Mouse (Mus musculus): ENCODE results near the gene Txndc12. TPM values are rescaled to one million over a fixed set of nuclear protein-coding genes. Genes with fewer than 3 reads are reported as not detected.

Gene Txndc12
- polyA plus RNA-seq, 1 experiment from 2014 or later: 134 TPM

DNA sequence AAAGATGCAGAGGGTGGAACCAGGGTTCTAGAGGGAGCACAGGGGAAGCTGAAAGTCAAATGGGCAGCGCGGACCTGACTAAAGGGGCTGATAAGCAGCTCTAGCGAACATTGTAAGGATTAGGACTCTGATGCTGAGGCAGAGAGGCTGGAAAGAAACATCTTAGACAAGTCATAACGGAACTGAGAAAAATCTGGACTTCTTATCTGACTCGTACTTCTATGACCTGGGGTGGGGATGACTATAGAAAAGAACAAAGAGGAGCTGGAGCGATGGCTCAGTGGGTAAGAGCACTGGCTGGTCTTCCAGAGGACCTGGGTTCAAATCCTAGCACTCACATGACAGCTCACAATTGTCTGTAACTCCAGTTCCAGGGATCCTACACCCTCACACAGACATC lies 43.5 kb downstream of the Txndc12 start:
- Histone ChIP-seq H3K4me3 (ENCODE audit: low read length) (no peak overlapping the region), H3K9ac (ENCODE audit: low read length) (no peak overlapping the region), H3K27me3 (ENCODE audit: control insufficient read depth, insufficient read depth, low read depth, low read length) (no peaks in the 10 kb centered on the region), H3K4me2 (ENCODE audit: low read depth, low read length) (no peak overlapping the region), H3K9me3 (ENCODE audit: control insufficient read depth, low read length) (no peaks in the 10 kb centered on the region), H3K4me1 (replicated peaks; ENCODE audit: control insufficient read depth, insufficient read depth, low read length) (no peaks in the 10 kb centered on the region), H3K36me3 (ENCODE audit: control insufficient read depth, insufficient read depth, low read length) (no peaks in the 10 kb centered on the region), H3K27ac (ENCODE audit: low read length) (no peak overlapping the region)
- WGBS: 75% methylated on average over 6 of the region's 6 CpGs
- ATAC-seq (ENCODE audit: low read depth): no peak

DNA sequence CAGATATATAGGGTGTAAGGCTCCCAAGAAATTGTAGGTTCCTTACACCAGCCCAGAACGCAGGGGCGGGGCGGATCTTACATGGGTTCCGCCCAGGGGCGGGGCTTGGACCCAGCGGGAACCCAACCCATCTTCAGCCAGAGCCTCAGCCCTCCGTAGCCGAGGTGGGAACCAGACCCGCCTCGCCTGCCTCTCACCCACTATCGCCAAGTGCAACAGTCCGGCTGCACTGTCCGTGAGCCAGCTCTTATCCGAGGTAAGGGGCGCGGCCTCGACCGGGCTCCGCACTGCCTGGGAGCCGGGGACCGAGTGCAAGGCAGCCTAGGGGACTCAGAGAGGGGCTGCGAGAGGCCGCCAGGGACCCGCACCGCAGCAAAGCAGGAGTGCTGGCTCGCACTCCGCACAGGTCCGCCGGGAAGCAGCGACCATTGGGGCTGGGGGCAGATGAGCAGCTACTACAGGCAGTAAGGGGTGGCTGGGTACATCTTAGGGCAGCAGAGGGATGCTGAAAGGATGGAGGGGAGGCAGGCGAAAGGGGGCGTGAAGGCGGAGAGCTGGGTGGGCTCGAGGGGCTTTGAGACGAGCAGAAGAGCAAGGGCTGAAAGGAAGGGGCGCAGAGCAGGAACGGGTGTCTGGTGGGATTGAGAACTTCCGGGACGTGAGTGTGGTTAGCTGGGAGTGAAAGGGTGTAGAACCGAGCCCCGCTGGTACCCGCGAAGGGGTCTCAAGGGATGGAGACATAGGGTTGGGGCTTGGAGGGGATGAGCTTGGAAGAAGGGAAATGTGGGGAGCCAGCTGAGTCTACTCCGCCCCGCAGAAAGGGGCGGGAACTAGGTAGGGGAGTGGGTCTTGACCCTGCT lies 44.8 kb downstream of the Txndc12 start, which contains the start of gene Rab3b:
Rab3b (plus strand) TSS at position 101 of the 860 bp plus-strand sequence.
- no peaks in the 10 kb centered on the region for H3K36me3 ChIP-seq (ENCODE audit: control insufficient read depth, insufficient read depth, low read length)
- WGBS: 1% methylated on average over 46 of the region's 46 CpGs
- peak; percentile 92 for ATAC-seq (ENCODE audit: low read depth)
- peak within 1 kb of the TSS; percentile 94 for H3K4me2 ChIP-seq (ENCODE audit: low read depth, low read length)
- H3K27me3 ChIP-seq (ENCODE audit: control insufficient read depth, insufficient read depth, low read depth, low read length): no peaks in the 10 kb centered on the region
- H3K9me3 ChIP-seq (ENCODE audit: control insufficient read depth, low read length): no peaks in the 10 kb centered on the region
- no peak within 1 kb of the TSS for H3K27ac ChIP-seq (ENCODE audit: low read length)
- H3K9ac ChIP-seq (ENCODE audit: low read length): peak within 1 kb of the TSS; percentile 52; the same call in 1 of the 2 replicates
- H3K4me1 ChIP-seq (replicated peaks; ENCODE audit: control insufficient read depth, insufficient read depth, low read length): no peaks in the 10 kb centered on the region
- H3K4me3 ChIP-seq (ENCODE audit: low read length): peak within 1 kb of the TSS; percentile 54

DNA sequence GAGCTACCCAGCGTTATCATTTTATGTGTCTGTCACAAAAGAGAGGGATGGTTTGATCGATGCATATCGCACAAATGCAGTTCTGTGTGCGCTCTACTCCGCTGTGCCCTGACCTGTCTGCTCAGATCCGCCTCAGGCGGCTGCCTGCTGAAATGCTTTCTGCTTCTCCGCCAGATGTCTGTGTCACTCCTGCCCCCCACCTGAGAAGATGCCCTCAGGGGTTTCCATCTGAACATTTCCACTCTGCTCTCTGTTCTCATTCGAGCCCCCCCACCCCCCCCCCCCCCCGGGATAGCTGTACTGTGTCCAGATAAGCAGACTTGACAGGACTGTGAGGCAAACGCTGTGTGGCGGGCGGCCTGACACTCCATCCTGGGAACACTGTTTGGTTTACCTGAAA lies 49.4 kb downstream of the Txndc12 start:
- H3K36me3 ChIP-seq (ENCODE audit: control insufficient read depth, insufficient read depth, low read length): no peaks in the 10 kb centered on the region
- no peaks in the 10 kb centered on the region for H3K4me1 ChIP-seq (replicated peaks; ENCODE audit: control insufficient read depth, insufficient read depth, low read length)
- H3K27me3 ChIP-seq (ENCODE audit: control insufficient read depth, insufficient read depth, low read depth, low read length): no peaks in the 10 kb centered on the region
- no peak overlapping the region for H3K27ac ChIP-seq (ENCODE audit: low read length)
- ATAC-seq (ENCODE audit: low read depth): no peak
- no peak overlapping the region for H3K4me3 ChIP-seq (ENCODE audit: low read length)
- H3K9ac ChIP-seq (ENCODE audit: low read length): no peak overlapping the region
- no peak overlapping the region for H3K4me2 ChIP-seq (ENCODE audit: low read depth, low read length)
- 49% methylated on average over 12 of the region's 13 CpGs for WGBS
- H3K9me3 ChIP-seq (ENCODE audit: control insufficient read depth, low read length): peaks cover 5% of the 10 kb centered on the region; the same call in 1 of the 2 replicates

DNA sequence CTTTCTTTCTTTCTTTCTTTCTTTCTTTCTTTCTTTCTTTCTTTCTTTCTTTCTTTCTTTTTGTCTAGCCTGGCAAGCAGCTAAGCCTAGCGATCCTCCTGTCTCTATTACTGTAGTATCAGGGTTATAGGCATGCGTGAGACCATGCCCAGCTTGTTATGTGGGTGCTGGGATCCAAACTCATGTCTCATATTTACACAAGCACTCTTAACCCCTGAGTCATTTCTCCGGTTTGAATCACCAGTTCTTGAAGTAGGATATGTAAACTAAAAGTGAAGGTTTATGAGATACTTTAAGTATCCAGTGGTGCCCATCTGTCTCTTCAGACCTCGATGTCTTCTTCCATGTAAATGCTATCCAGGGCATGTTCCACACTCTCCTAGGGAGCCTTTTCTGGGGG lies 53.1 kb downstream of the Txndc12 start:
- no peak for ATAC-seq (ENCODE audit: low read depth)
- H3K36me3 ChIP-seq (ENCODE audit: control insufficient read depth, insufficient read depth, low read length): no peaks in the 10 kb centered on the region
- H3K4me3 ChIP-seq (ENCODE audit: low read length): no peak overlapping the region
- no peak overlapping the region for H3K27ac ChIP-seq (ENCODE audit: low read length)
- no peaks in the 10 kb centered on the region for H3K27me3 ChIP-seq (ENCODE audit: control insufficient read depth, insufficient read depth, low read depth, low read length)
- 47% methylated on average over 4 of the region's 4 CpGs for WGBS
- H3K4me2 ChIP-seq (ENCODE audit: low read depth, low read length): no peak overlapping the region
- no peaks in the 10 kb centered on the region for H3K4me1 ChIP-seq (replicated peaks; ENCODE audit: control insufficient read depth, insufficient read depth, low read length)
- peaks cover 5% of the 10 kb centered on the region; the same call in 1 of the 2 replicates for H3K9me3 ChIP-seq (ENCODE audit: control insufficient read depth, low read length)
- H3K9ac ChIP-seq (ENCODE audit: low read length): no peak overlapping the region

DNA sequence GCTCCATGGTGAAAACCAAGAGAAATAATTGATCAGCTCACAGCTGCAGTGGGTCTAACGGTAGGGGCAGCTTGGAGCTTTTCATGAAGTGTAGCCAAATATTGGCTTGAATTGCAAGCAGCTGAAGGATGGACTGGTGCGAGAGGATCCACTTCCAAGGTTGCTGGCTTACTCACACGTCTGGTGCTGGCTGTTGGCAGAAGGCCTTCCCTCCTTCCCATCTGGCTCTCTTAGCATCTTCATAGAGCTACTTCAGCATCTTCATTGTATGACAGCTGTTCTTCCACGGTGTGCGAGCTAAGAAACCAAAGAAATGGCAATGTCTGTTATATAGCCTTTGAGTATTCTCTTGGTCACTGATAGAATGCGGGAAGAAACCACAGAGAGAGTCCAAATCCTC lies 56.5 kb downstream of the Txndc12 start:
- WGBS: 78% methylated on average over 6 of the region's 6 CpGs
- ATAC-seq (ENCODE audit: low read depth): no peak

DNA sequence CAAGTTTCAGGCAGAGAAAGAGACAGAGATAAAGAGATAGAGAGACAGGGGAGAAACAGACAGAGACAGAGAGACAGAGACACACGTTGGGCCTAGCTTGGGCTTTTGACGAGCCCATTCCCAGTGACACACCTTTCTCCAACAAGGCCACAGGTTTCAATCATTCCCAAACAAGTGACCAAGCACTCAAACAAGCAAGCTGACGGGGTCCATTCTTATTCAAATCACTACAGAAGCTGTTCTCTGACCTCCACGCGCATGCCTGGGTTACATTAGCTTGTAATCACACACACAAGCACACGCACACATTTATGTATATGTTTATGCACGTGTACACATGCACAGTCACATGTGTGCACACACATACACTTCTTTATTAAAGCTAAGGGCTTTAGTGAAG lies 66.0 kb downstream of the Txndc12 start:
- Histone ChIP-seq H3K4me1 (replicated peaks; ENCODE audit: control insufficient read depth, insufficient read depth, low read length) (no peaks in the 10 kb centered on the region), H3K27me3 (ENCODE audit: control insufficient read depth, insufficient read depth, low read depth, low read length) (no peaks in the 10 kb centered on the region), H3K36me3 (ENCODE audit: control insufficient read depth, insufficient read depth, low read length) (no peaks in the 10 kb centered on the region), H3K27ac (ENCODE audit: low read length) (no peak overlapping the region), H3K9ac (ENCODE audit: low read length) (no peak overlapping the region), H3K4me2 (ENCODE audit: low read depth, low read length) (no peak overlapping the region), H3K4me3 (ENCODE audit: low read length) (no peak overlapping the region), H3K9me3 (ENCODE audit: control insufficient read depth, low read length) (no peaks in the 10 kb centered on the region; the same call in 1 of the 2 replicates)
- 77% methylated on average over 7 of the region's 7 CpGs for WGBS
- ATAC-seq (ENCODE audit: low read depth): no peak

More for the DNA sequence above, 56.5 kb downstream of the Txndc12 start:
- no peaks in the 10 kb centered on the region for H3K36me3 ChIP-seq (ENCODE audit: control insufficient read depth, insufficient read depth, low read length)
- H3K9me3 ChIP-seq (ENCODE audit: control insufficient read depth, low read length): peaks cover 5% of the 10 kb centered on the region; the same call in 1 of the 2 replicates
- no peak overlapping the region for H3K4me2 ChIP-seq (ENCODE audit: low read depth, low read length)
- H3K9ac ChIP-seq (ENCODE audit: low read length): no peak overlapping the region
- no peaks in the 10 kb centered on the region for H3K4me1 ChIP-seq (replicated peaks; ENCODE audit: control insufficient read depth, insufficient read depth, low read length)
- no peak overlapping the region for H3K27ac ChIP-seq (ENCODE audit: low read length)
- no peak overlapping the region for H3K4me3 ChIP-seq (ENCODE audit: low read length)
- H3K27me3 ChIP-seq (ENCODE audit: control insufficient read depth, insufficient read depth, low read depth, low read length): no peaks in the 10 kb centered on the region

DNA sequence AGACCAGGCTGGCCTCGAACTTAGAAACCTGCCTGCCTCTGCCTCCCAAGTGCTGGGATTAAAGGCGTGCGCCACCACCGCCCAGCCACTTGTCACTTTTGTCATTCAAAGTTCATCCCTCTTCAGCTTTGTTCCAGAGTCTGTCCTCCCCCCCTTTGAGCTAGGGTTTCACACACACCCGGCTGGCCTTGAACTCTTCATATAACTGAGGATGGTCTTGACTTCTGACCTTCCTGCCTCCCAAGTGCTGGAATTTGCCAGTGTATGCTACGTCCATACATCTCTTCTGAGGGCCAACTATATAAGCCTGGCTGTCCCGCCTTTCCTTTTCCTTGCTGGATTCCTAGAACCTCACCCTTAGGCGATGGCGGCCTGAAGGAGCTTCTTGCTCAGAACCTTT lies 68.5 kb downstream of the Txndc12 start:
- H3K9me3 ChIP-seq (ENCODE audit: control insufficient read depth, low read length): no peaks in the 10 kb centered on the region; the same call in 1 of the 2 replicates
- H3K36me3 ChIP-seq (ENCODE audit: control insufficient read depth, insufficient read depth, low read length): no peaks in the 10 kb centered on the region
- no peak overlapping the region for H3K4me3 ChIP-seq (ENCODE audit: low read length)
- no peaks in the 10 kb centered on the region; the same call in 1 of the 2 replicates for H3K4me1 ChIP-seq (replicated peaks; ENCODE audit: control insufficient read depth, insufficient read depth, low read length)
- 91% methylated on average over 9 of the region's 9 CpGs for WGBS
- no peak for ATAC-seq (ENCODE audit: low read depth)
- no peak overlapping the region for H3K4me2 ChIP-seq (ENCODE audit: low read depth, low read length)
- H3K9ac ChIP-seq (ENCODE audit: low read length): no peak overlapping the region
- no peak overlapping the region for H3K27ac ChIP-seq (ENCODE audit: low read length)
- no peaks in the 10 kb centered on the region for H3K27me3 ChIP-seq (ENCODE audit: control insufficient read depth, insufficient read depth, low read depth, low read length)

DNA sequence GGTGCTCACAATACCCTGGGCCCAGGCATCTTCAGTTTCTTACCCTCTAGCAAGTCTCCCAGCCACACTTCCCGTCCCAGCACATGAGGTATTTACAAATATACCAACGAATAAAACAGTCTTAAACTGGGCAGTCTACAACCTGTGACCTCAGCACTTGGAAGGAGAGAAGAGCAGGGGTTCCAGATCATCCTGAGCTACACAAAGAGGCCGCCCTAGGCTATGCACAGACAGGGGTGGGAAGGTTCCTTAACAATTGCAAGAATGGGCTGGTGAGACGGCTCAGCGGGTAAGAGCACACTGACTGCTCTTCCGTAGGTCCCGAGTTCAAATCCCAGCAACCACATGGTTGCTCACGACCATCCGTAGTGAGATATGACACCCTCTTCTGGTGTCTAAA lies 68.9 kb downstream of the Txndc12 start:
- 87% methylated on average over 9 of the region's 9 CpGs for WGBS
- Histone ChIP-seq H3K36me3 (ENCODE audit: control insufficient read depth, insufficient read depth, low read length) (no peaks in the 10 kb centered on the region), H3K4me2 (ENCODE audit: low read depth, low read length) (no peak overlapping the region), H3K27ac (ENCODE audit: low read length) (no peak overlapping the region), H3K4me3 (ENCODE audit: low read length) (no peak overlapping the region), H3K9ac (ENCODE audit: low read length) (no peak overlapping the region), H3K27me3 (ENCODE audit: control insufficient read depth, insufficient read depth, low read depth, low read length) (no peaks in the 10 kb centered on the region), H3K4me1 (replicated peaks; ENCODE audit: control insufficient read depth, insufficient read depth, low read length) (no peaks in the 10 kb centered on the region; the same call in 1 of the 2 replicates), H3K9me3 (ENCODE audit: control insufficient read depth, low read length) (no peaks in the 10 kb centered on the region; the same call in 1 of the 2 replicates)
- no peak for ATAC-seq (ENCODE audit: low read depth)

DNA sequence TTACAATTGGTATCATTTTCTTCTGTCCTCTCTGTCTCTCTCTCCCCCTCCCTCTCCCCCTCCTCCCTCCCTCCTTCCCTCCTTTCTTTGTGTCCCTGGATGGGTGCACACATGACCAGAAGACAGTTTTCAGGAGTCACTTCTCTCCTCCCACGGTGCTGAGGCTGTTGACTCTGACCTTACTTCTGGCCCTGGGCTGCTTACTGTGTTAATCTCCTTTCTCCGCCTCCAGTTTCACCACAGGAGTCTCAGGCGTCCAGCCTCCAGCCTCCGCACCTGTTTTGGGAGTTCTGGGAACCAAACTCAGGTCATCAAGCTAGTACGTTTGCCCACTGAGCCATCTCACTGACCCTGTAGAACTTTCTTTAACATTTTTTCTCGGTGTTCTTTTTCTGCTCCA lies 69.7 kb downstream of the Txndc12 start:
- no peaks in the 10 kb centered on the region; the same call in 1 of the 2 replicates for H3K9me3 ChIP-seq (ENCODE audit: control insufficient read depth, low read length)
- 49% methylated on average over 6 of the region's 6 CpGs for WGBS
- H3K4me2 ChIP-seq (ENCODE audit: low read depth, low read length): no peak overlapping the region
- no peak for ATAC-seq (ENCODE audit: low read depth)
- no peak overlapping the region for H3K4me3 ChIP-seq (ENCODE audit: low read length)
- H3K4me1 ChIP-seq (replicated peaks; ENCODE audit: control insufficient read depth, insufficient read depth, low read length): no peaks in the 10 kb centered on the region; the same call in 1 of the 2 replicates
- no peaks in the 10 kb centered on the region for H3K36me3 ChIP-seq (ENCODE audit: control insufficient read depth, insufficient read depth, low read length)
- H3K27me3 ChIP-seq (ENCODE audit: control insufficient read depth, insufficient read depth, low read depth, low read length): no peaks in the 10 kb centered on the region
- no peak overlapping the region for H3K9ac ChIP-seq (ENCODE audit: low read length)
- no peak overlapping the region for H3K27ac ChIP-seq (ENCODE audit: low read length)
